Mouse (Mus musculus) kidney, adult 9 months (tissue): ENCODE results near the gene Zfp988.
"Not testable (repeated sequence)": the region's sequence is repeated elsewhere in the genome, so short reads cannot be mapped to it uniquely, and the experiment has no call there.

Experiments
- DNase-seq: peaks from one replicate; pipeline ENCODE4 v3.0.0; 2022

Gene Zfp988

DNA sequence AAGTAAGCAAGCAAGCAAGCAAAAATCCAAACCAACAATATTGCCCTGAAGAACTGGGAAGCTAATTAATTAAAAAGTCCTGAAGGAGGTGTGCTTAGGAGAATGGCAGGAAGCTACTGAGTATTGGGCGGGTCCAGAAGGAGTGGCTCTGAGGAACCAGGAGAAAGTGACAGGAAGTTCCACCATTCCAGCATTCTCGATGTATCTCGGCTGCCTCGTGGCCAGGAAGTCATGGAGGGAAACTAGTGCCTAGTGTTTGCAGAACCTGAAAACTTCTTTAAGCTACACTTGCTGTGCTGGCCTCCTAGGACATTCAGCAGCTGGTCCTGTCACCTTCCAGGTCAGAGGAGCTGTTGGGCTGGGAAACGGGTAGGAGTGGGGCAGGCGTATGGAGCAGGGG is at the start of gene Zfp988:
Zfp988 (plus strand) TSS at position 239 of the 400 bp plus-strand sequence.
- DNase-seq, result not testable (repeated sequence)

DNA sequence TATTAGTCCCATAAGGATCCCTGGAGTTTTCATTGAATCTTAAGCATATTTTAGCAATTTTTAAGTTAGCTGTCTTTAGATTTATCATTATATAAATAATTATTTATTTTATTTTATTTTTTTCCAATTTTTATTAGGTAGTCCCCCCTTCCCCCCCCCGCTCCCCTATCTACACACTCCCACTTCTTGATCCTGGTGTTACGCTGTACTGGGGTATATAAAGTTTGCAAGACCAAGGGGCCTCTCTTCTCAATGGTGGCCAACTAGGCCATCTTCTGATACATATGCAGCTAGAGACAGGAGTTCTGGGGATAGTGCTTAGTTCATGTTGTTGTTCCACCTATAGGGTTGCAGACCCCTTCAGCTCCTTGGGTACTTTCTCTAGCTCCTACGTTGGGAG is 42.8 kb upstream of the Zfp988 start:
- not testable (repeated sequence) for DNase-seq

DNA sequence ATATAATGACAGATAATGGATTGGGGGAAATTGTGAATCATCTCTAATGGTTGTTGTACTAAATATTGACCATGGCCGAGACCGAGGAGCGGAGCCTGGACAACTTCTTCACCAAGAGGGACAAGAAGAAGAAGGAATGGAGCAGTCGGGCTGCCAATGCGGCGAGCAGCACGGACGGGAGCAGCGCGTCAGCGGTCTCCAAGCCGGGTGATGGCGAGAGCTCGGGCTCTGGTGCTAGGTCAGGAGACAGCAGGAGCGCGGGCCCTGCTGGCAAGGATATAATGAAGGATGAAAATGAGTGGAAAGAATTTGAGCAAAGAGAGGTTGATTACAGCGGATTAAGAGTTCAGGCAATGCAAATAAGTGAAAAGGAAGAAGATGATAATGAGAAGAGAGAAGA is 38.2 kb upstream of the Zfp988 start:
- not testable (repeated sequence) for DNase-seq

- not testable (repeated sequence) for DNase-seq
Observed at GRCm38 (mm10) chr4:147268735-147269134, 36.7 kb upstream of the Zfp988 start.

GRCm38 (mm10) chr4:147270026-147270425 is 35.4 kb upstream of the Zfp988 start:
- DNase-seq, result not testable (repeated sequence)

DNA sequence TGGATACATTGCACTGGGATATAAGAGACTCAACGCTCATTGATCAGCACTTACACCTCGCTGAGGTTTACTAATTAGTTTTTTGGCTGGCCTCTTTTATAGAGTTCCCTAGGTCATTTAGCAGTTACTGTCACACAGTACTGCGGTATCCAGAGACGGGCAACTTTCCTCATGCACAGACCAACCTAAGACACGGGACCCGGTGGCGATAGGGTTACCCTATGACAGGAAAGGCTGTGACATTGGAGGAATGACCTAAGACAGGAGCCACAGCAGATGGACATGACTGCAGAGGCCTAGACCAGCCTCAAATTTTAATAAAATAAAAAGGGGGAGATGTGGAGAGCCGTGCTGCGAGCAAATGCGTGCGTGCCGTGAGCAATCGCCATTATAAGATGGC is 33.9 kb upstream of the Zfp988 start:
- not testable (repeated sequence) for DNase-seq

DNA sequence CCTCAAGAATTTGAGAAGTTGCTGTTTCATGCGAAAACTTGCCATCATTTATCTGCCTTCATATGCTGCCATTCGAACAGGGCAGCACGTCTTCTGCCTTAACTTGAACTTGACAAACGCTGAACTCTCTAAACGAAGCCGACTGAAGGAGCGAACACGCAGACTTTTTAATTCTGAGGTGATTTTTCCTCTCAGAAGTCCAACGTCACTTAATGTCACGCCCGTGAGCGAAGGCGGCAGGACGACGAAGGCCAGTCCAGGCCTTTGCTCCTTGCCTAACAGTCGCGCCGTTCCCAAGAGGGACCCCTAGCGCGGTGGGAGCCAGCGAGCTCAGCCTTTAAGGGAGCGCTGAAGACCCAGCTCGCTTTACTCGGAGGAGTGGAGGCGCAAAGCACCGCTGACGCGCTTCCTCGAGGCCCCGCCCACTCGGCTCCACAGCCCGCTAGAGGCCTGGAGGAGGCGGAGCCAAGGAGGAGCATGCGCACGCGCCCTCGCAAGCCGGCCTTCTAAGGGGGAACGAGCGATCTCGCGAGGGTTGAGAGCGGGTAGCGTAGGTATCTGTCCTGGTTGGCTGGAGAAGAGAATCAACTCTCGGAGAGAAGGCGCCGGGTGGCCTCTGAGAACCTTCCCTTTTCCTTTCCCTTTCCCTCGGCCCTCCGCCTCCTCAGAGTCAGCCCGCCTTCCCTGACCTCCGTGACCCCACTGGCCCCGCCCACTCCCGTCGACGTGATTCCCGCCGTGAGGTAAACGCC is 30.3 kb upstream of the Zfp988 start:
- DNase-seq, result not testable (repeated sequence)

GRCm38 (mm10) chr4:147275773-147276140 is 29.7 kb upstream of the Zfp988 start:
- not testable (repeated sequence) for DNase-seq

DNA sequence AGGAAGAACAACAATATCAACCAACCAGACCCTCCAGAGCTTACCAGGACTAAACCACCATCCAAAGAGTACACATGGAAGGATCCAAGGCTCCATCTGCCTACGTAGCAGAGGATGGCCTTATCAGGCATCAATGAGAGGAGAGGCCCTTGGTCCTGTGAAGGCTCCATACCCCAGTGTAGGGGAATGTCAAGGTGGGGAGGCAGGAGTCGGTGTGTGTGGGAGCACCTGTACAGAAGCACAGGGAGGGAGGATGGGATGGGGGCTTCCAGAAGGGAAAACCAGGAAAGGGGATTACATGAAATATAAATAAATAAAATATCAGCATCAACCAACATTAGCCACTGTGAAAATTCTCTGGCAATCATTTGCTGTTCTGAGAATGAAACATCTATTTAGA is 25.1 kb upstream of the Zfp988 start:
- not testable (repeated sequence) for DNase-seq

GRCm38 (mm10) chr4:147298585-147298984 is 6.9 kb upstream of the Zfp988 start:
- DNase-seq, result not testable (repeated sequence)

- DNase-seq, result not testable (repeated sequence)
Observed at GRCm38 (mm10) chr4:147302375-147302774, 3.1 kb upstream of the Zfp988 start.

GRCm38 (mm10) chr4:147335036-147335690 is 29.7 kb downstream of the Zfp988 start:
- DNase-seq, result not testable (repeated sequence)

GRCm38 (mm10) chr4:147335691-147336367 is 30.4 kb downstream of the Zfp988 start:
- DNase-seq, result not testable (repeated sequence)

- not testable (repeated sequence) for DNase-seq
Observed at GRCm38 (mm10) chr4:147336368-147337195, 31.1 kb downstream of the Zfp988 start.

GRCm38 (mm10) chr4:147337520-147337919 is 32.0 kb downstream of the Zfp988 start:
- DNase-seq, result not testable (repeated sequence)

DNA sequence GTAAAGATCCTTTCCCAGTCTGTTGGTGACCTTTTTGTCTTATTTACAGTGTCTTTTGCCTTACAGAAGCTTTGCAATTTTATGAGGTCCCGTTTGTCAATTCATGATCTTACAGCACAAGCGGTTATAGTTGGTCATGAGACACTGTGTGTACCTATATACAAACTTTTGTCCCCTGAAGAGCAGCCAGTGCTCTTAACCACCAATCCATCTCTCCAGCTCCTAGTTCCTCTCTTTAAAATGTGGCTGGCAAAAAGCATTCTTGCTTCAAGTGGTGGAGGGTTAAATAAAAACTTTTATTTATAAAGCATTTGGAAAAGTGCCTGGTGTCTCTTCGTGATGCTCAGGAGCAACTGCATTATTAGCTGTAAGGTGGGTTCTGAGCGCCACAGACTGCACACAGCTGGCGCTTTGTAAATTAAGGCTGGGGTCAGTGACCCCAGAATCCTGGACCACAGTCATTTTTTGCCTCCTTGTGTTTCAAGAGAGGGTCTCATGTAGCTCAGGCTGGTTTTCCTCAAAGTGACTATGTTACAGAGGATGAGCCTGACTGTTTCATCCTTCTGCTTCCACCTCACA is 32.6 kb downstream of the Zfp988 start:
- no peak for DNase-seq

DNA sequence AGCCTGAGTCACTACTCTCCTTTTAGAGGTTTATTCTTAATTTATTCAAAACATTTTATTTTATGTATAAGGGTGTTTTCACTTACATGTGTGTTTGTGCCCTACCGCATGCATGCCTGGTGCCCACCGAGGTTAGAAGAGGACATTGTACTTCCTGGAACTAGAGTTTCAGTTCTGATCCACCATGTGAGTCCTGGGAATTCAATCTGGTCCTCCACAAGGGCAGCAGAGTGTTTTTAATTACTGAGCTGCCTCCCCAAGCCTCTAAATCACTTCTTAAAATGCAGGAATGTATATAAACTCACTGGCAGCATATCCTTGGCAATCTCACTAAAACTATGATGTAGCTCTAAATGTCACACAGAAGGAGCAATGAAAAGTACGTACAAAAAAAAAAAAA is 33.2 kb downstream of the Zfp988 start:
- not testable (repeated sequence) for DNase-seq

DNA sequence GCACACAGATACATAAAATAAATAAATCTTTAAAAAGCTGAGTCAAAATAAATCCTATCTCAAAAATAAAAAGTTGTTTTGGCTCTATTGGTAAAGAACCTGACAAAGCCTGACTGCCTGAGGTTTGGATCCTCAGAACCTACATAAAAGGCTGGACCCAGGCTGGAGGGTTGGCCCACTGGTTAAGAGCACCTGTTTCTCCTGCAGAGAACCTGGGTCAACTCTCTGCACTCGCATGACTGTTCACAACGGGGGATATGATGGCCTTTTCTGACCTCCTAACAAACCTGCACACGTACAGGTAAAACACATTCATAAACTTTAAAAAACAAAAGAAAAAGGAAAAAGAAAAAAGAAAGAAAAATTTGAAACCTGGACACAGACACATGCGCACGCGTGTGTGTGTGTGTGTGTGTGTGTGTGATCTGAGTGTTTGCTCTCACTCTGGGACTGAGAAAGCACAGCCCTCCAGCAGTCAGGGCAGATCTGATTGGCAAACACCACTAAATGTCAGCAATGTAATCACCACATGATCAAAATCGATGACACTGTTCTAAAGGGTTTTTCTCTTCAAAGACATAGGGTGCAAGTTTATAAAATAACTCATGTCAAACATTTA is 34.2 kb downstream of the Zfp988 start:
- DNase-seq, result not testable (repeated sequence)

GRCm38 (mm10) chr4:147340236-147340635 is 34.8 kb downstream of the Zfp988 start:
- DNase-seq, result not testable (repeated sequence)

DNA sequence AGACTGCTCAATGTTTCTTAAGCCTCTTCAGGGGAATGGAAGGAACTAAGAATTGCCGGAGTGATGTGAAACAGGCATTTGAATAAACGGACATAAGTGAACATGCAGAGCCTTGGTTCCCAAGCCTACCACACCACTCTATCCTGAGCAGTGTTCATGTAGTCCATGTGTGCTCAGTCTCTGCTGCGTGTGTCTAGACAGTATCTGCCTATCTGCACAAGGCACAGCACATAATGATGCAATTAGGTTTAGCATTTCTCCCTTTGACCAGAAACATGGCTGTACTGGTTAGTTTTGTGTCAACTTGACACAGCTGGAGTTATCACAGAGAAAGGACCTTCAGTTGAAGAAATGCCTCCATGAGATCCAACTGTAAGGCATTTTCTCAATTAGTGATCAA is 35.4 kb downstream of the Zfp988 start:
- not testable (repeated sequence) for DNase-seq

- DNase-seq, result not testable (repeated sequence)
Observed at GRCm38 (mm10) chr4:147343042-147343908, 37.8 kb downstream of the Zfp988 start.
